Mouse (Mus musculus) E14TG2a.4 (cell line): ENCODE measurements around the gene Plk3.

ENCODE experiments used
- H3K27me3 ChIP-seq: 2 replicates; pipeline ENCODE4 v1.6.1; 2014; ENCODE audit warnings: low read length, control low read depth; ENCODE audit not compliant: insufficient read depth
- H3K36me3 ChIP-seq: 2 replicates; pipeline ENCODE4 v1.6.1; 2014; ENCODE audit warnings: low read length, control low read depth; ENCODE audit not compliant: insufficient read depth
- H3K4me1 ChIP-seq: replicated peaks from 2 replicates; pipeline ENCODE4 v1.6.1; 2014; ENCODE audit warnings: low read depth, low read length, control low read depth
- H3K4me3 ChIP-seq: replicated peaks from 2 replicates; pipeline ENCODE4 v1.5.1; 2014; ENCODE audit warnings: mild to moderate bottlenecking, low read length
- H3K9me3 ChIP-seq: 2 replicates; pipeline ENCODE4 v1.6.1; 2014; ENCODE audit warnings: low read length, control low read depth
- CTCF ChIP-seq: conservative IDR thresholded peaks from 2 replicates; pipeline ENCODE4 v1.5.1; 2014; ENCODE audit warnings: low read length
- NANOG ChIP-seq: IDR thresholded peaks from 2 replicates; pipeline ENCODE4 v1.6.1; 2014; ENCODE audit warnings: borderline replicate concordance, low read length, mixed read lengths
- POU5F1 ChIP-seq: IDR thresholded peaks from 2 replicates; pipeline ENCODE4 v1.6.1; 2014; ENCODE audit warnings: low read length, borderline replicate concordance

Gene Plk3

DNA sequence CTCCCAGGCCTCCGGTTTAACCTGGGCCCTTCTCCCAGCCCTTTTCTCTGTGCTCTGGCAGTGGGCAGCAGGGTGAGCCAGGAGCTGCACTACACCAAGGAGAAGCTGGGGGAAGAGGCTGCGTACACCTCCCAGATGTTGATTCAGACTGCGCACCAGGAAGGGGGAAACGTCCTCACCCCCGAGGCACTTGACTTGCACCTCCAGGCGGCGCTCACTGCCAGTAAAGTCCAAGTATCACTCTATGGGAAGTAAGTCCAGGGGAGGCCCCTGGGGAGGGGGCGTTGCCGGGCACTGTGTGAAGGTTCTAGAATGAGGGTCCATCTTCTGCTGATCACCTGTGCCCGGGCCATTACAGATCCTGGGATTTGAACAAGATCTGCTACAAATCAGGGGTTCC, 29.1 kb downstream of the Plk3 start:
- Histone ChIP-seq H3K4me1 (peaks cover 97% of the 10 kb centered on the region), H3K4me3 (peak overlapping the region; percentile 52), H3K9me3 (no peaks in the 10 kb centered on the region), H3K36me3 (peaks cover 100% of the 10 kb centered on the region), H3K27me3 (no peaks in the 10 kb centered on the region)
- TF ChIP-seq NANOG, result no peak
- TF ChIP-seq CTCF, result peak; percentile 23; the same call in 1 of the 2 replicates
- no peak for TF ChIP-seq POU5F1

DNA sequence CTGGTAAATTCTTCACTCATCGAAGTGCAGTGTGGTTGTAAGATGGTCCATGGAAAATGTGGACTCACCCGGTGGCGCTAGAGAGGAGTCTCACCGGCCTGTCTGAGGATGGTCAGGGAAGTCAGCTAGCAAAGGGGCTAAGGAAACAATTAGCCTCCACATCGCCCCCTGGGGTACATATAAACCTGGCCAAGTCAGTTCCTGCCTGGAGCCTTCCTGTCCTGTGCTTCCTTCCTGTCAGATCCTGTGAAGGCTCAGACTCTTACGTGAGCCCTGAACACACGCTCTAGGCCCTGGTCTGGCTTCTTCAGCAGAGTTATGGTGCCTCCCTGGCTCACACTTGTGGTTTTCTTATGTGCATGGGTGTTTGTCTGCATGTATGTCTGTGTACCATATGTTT, 32.5 kb downstream of the Plk3 start:
- Histone ChIP-seq H3K4me3 (peak overlapping the region; percentile 13; the same call in 1 of the 2 replicates), H3K4me1 (peaks cover 97% of the 10 kb centered on the region), H3K36me3 (peaks cover 86% of the 10 kb centered on the region), H3K27me3 (no peaks in the 10 kb centered on the region), H3K9me3 (no peaks in the 10 kb centered on the region)
- no peak for TF ChIP-seq NANOG
- peak; percentile 56 for TF ChIP-seq CTCF
- no peak for TF ChIP-seq POU5F1

DNA sequence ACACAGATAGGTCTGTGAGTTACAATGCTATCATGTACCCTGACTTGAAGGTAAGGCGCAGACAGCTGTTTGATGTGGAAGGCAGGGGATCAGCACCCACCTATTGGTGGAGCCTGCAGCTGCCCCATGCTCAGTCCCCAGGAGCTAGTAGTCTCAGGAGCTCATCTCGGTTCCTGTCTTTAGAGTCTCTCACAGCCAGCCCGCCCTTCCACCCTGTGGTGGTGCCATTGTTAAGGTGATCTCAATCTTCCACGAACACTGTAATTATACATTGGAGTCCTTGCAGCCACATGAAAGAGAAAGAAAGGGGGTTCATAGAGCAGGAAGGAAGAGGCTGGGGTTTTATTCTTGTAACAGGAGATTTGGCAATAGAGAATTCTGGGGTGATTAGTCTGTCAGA, 33.7 kb downstream of the Plk3 start:
- Histone ChIP-seq H3K36me3 (peaks cover 74% of the 10 kb centered on the region), H3K4me1 (peaks cover 92% of the 10 kb centered on the region)

DNA sequence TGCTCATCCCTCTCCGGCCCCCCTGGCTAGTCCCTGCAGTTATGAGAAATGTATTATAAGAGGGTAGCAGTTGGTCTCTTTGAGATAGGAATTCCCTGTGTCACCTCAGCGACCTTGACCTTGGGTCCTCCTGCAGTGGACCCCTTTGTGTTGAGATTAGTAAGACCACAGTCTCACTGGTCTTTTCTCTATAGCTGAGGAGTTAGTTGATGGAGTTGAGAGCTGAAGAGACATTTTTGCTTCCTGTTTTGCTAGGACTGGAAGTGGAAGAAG, 35.1 kb downstream of the Plk3 start:
- Histone ChIP-seq H3K27me3 (no peaks in the 10 kb centered on the region), H3K36me3 (peaks cover 61% of the 10 kb centered on the region), H3K9me3 (no peaks in the 10 kb centered on the region), H3K4me3 (peak overlapping the region; percentile 92), H3K4me1 (peaks cover 91% of the 10 kb centered on the region)
- no peak for TF ChIP-seq POU5F1
- TF ChIP-seq NANOG, result peak; percentile 44; the same call in 1 of the 2 replicates
- TF ChIP-seq CTCF, result no peak

More for the DNA sequence above, 33.7 kb downstream of the Plk3 start:
- TF ChIP-seq POU5F1, result no peak
- no peak for TF ChIP-seq CTCF
- TF ChIP-seq NANOG, result no peak
- Histone ChIP-seq H3K4me3 (peak overlapping the region; percentile 92), H3K27me3 (no peaks in the 10 kb centered on the region), H3K9me3 (no peaks in the 10 kb centered on the region)

DNA sequence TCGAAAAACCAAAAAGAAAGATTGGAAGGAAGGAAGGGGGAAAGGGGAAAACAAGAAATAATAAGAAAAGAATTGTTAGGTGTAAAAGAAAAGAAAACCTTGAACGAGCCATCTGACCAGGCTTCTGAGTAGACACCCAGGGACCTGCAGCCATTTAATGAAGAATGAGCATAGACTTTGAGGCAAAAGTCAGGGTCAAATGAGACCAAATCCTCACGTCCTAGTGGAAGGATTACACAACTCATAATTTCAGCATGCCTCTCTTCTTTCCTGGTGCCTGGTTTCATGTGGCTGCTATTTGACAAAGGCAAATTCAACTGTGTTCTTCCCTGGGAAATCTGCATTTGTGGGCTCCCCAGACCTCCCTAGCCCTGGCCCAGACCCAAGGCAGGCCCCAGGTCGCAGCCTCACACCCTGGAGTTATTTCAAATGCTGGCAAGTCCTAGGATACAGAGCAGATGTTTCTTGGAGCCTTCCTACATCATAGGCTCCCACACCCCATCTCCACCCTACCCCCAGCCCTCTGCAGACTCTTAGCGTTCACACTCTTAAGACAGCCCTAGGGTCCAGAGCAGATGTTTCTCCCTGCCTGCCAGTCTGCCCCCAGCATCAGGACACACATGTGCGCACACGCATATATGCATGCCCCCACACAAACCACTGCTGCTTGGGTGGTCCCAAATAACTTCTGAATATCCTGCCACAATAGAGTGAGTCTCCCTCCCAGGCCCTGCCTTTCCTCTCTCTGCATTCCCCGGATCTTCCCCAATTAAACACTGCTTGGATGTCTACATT, 35.6 kb downstream of the Plk3 start:
- peaks cover 56% of the 10 kb centered on the region for H3K36me3 ChIP-seq
- H3K4me1 ChIP-seq, result peaks cover 85% of the 10 kb centered on the region
- H3K9me3 ChIP-seq, result no peaks in the 10 kb centered on the region
- peak overlapping the region; percentile 92 for H3K4me3 ChIP-seq
- TF ChIP-seq POU5F1 (no peak), CTCF (no peak), NANOG (no peak)
- H3K27me3 ChIP-seq, result no peaks in the 10 kb centered on the region

DNA sequence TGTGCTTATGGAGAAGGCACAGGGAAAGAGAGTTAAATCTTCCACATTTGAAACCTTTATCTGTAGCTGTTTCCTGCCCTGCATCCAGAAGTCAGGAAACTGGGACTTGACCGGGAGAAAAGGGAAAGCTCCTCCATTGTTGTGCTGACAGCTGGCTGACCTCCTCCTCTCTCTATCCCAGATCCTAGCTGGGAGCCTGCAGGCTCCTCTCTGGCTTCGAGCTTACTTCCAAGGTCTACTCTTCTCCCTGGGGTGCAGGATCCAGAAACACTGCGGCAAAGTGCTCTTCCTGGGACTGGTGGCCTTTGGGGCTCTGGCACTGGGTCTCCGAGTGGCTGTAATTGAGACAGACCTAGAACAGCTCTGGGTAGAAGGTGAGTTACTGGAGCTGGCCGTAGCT, 37.1 kb downstream of the Plk3 start:
- Histone ChIP-seq H3K4me1 (peaks cover 70% of the 10 kb centered on the region), H3K27me3 (no peaks in the 10 kb centered on the region), H3K36me3 (peaks cover 41% of the 10 kb centered on the region), H3K4me3 (peak overlapping the region; percentile 92), H3K9me3 (no peaks in the 10 kb centered on the region)
- TF ChIP-seq CTCF, result no peak
- TF ChIP-seq NANOG, result no peak
- TF ChIP-seq POU5F1, result no peak

DNA sequence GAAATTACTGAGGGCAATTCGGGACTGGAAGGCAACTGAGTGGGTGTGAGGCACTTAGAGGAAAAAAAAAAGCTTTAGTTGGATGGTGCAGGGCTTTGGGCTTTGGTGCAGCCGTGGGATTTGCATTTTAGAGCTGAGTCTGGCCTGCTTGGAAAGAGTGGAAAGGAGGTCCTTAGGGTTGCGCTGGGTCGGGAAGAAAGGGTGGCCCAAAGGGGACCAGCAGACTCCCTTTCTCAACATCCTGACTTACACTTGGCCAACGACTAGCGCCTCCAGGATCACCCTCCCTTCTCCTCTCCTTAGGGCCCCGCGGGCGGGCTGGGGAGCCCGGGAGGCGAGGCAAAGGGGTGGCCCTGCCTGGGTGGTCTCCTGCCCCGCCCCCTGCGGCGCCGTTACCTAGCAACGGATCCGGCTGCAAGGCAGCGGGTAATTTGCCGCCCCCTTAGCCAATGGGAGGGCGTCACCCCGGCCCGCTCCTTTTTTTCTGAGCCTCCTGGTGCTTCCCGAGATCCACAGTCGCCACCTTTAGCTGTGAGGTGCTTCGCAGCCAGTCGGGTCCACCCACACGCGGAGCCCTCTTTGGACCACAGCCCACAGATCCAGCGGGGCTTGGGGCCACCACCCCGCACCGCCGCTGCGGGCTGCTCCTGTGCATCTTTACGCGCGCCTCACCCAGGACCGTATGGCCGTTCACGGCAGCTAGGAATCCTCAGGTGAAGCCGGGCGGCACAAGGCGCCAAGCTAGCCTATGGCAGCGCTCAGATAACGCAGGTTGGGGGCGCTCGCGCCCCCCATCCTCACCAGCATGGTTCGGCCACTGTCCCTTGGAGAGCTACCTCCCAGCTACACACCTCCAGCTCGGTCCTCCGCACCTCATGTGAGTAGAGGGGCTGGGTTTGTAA, 38.0 kb downstream of the Plk3 start, which contains the start of gene Ptch2:
TSS of gene Ptch2 (plus strand) at position 525 of the 902 bp plus-strand sequence.
- no peak for TF ChIP-seq CTCF
- TF ChIP-seq NANOG, result no peak
- no peak for TF ChIP-seq POU5F1
- Histone ChIP-seq H3K36me3 (peaks cover 32% of the 10 kb centered on the region), H3K9me3 (no peaks in the 10 kb centered on the region), H3K27me3 (no peaks in the 10 kb centered on the region), H3K4me1 (peaks cover 62% of the 10 kb centered on the region), H3K4me3 (peak within 1 kb of the TSS; percentile 92)

DNA sequence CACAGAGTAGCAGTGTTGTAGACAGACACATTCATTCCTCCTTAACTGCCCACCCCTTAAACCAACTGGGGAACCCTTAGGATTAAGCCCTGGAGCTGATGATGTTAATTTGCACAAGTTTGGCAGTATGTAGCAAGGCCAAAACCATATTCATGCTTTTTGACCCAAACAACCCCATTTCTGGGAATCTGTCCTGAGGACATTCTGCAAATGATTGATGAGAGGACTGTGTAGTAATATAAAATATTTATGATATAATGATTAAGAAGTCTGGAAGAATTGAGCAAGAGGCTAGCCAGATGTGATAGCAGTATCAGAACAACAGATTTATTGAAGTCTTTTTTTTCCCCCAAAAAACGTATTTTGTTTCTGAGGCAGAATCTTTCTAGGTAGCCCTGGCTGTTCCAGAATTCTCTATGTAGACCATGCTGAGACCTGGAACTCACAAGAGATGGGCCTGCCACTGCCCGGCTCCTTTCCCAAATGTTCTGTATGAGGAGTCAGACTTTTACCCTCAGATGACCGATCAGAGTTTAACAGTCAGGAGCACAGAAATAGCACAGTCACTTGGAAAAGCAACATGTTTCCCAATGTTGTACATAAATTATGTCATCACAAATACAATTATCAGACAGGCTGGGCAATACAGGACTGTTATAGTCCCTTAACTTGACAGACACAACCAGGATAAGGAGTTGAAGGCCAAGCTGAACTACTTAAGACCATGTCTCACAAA, 39.0 kb downstream of the Plk3 start:
- Histone ChIP-seq H3K36me3 (peaks cover 22% of the 10 kb centered on the region), H3K27me3 (no peaks in the 10 kb centered on the region), H3K9me3 (no peaks in the 10 kb centered on the region), H3K4me1 (peaks cover 62% of the 10 kb centered on the region), H3K4me3 (no peak overlapping the region; the same call in 1 of the 2 replicates)
- TF ChIP-seq POU5F1, result no peak
- no peak for TF ChIP-seq NANOG
- no peak for TF ChIP-seq CTCF
